8 mouse cellular contexts compared by ENCODE assay signal in the genomic region with DNA sequence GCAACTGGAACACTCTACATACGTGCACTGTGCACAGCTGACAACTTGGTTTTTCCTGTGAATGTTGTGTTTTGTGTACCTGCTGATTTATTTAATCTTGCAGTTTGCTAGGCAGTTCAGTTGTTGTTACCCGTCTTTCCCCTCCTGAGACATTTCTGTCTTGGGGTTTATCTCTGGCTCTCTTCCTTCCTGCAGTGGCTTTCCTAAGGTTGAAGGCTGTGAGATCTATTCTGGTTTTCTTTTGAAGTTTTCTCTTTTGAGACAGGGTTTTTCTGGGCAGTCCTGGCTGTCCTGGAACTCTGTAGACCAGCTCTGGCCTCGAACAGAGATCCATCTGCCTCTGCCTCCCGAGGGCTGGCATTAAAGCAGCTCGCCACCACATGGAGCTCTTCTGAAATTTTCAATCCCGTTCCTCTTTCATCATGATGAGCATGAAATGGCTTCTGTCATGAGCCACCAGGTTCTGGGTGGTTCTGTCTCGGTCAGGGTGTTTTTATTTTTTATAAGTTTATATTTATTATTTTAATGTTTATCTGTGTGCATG. TPM values are rescaled to one million over a fixed set of nuclear protein-coding genes. Genes with fewer than 3 reads are reported as not detected.
A peak's percentile ranks its signal among the peaks of the same experiment; 100 is the strongest.
DNase-seq lines count a peak whose midpoint lies in the region; ATAC-seq and TF ChIP-seq lines count a peak whose summit lies in the region.

No protein-coding gene starts in this region.

- no peaks in the 10 kb centered on the region for H3K27me3 ChIP-seq in kidney, embryonic 15.5 days
- H3K27me3 ChIP-seq in hindbrain, postnatal 0 days (ENCODE audit: insufficient read depth, low read length) = no peaks in the 10 kb centered on the region
- H3K27me3 ChIP-seq in midbrain, embryonic 16.5 days (ENCODE audit: control insufficient read depth, insufficient read depth, low read depth, low read length) = no peaks in the 10 kb centered on the region

- H3K9ac ChIP-seq in kidney, embryonic 15.5 days = peak overlapping the region; percentile 0; the same call in 1 of the 2 replicates
- H3K9ac ChIP-seq in hindbrain, postnatal 0 days (replicated peaks; ENCODE audit: low read length) = peak overlapping the region; percentile 99; the same call in 1 of the 2 replicates
- H3K9ac ChIP-seq in midbrain, embryonic 16.5 days (ENCODE audit: low read depth, low read length) = peak overlapping the region; percentile 30; the same call in 1 of the 2 replicates

- intact Hi-C loops in left cerebral cortex, postnatal 10 days (cut with DNase I) = loop anchor here (5.0 kb wide), 1 partner anchor 37 kb away; no protein-coding TSS in a partner anchor

- peaks cover 85% of the 10 kb centered on the region for H3K4me1 ChIP-seq in kidney, embryonic 15.5 days
- peaks cover 23% of the 10 kb centered on the region for H3K4me1 ChIP-seq in cortical plate, adult 2 months (ENCODE audit: control insufficient read depth, insufficient read depth, low read length)
- H3K4me1 ChIP-seq in hindbrain, postnatal 0 days (ENCODE audit: insufficient read depth, low read length) = peaks cover 45% of the 10 kb centered on the region
- H3K4me1 ChIP-seq in midbrain, embryonic 16.5 days (ENCODE audit: control insufficient read depth, insufficient read depth, low read length) = peaks cover 83% of the 10 kb centered on the region

- ATAC-seq in kidney, embryonic 15.5 days (replicated peaks; ENCODE audit: low FRiP score) = no peak
- ATAC-seq in hindbrain, postnatal 0 days = no peak
- no peak for ATAC-seq in midbrain, embryonic 16.5 days

- TF ChIP-seq POLR2A in cortical plate, adult 2 months (IDR thresholded peaks at IDR 0.05; ENCODE audit: extremely low read depth, insufficient read depth, low read length) = no peak

- H3K27ac ChIP-seq in kidney, embryonic 15.5 days = peak overlapping the region; percentile 99; the same call in 1 of the 2 replicates
- peak overlapping the region; percentile 50; the same call in 1 of the 2 replicates for H3K27ac ChIP-seq in cortical plate, adult 2 months (ENCODE audit: insufficient read depth, low read length)
- H3K27ac ChIP-seq in hindbrain, postnatal 0 days = peak overlapping the region; percentile 98
- no peak overlapping the region for H3K27ac ChIP-seq in midbrain, embryonic 16.5 days (ENCODE audit: low read length)

- TF ChIP-seq CTCF in cortical plate, adult 2 months (IDR thresholded peaks at IDR 0.05; ENCODE audit: extremely low read depth, insufficient read depth, low read length) = no peak
- TF ChIP-seq CTCF in hindbrain, postnatal 0 days (IDR thresholded peaks at IDR 0.05; ENCODE audit: low read depth) = no peak

- H3K9me3 ChIP-seq in kidney, embryonic 15.5 days (replicated peaks) = no peaks in the 10 kb centered on the region
- no peaks in the 10 kb centered on the region for H3K9me3 ChIP-seq in hindbrain, postnatal 0 days (ENCODE audit: low read length)
- no peaks in the 10 kb centered on the region for H3K9me3 ChIP-seq in midbrain, embryonic 16.5 days (replicated peaks; ENCODE audit: control insufficient read depth, low read length, poor library complexity, severe bottlenecking)

- 0 out of 2 replicates have a peak, but pooled peaks cover 5% of the 10 kb centered on the region for H3K36me3 ChIP-seq in kidney, embryonic 15.5 days
- H3K36me3 ChIP-seq in hindbrain, postnatal 0 days (ENCODE audit: insufficient read depth, low read length) = no peaks in the 10 kb centered on the region
- H3K36me3 ChIP-seq in midbrain, embryonic 16.5 days (ENCODE audit: control insufficient read depth, insufficient read depth, low read length) = no peaks in the 10 kb centered on the region

- no peak for DNase-seq in kidney, postnatal 25 days
- no peak for DNase-seq in hindbrain, postnatal 0 days (ENCODE audit: low spot score)
- DNase-seq in embryo, embryonic 10.5 days (ENCODE audit: low spot score) = no peak
- DNase-seq in left cerebral cortex, postnatal 10 days (ENCODE audit: extremely low spot score in 1 of 2, low spot score in 2 of 2) = no peak
- no peak for DNase-seq in ovary, postnatal 36 days (ENCODE audit: low spot score)

- 0 out of 2 replicates have a peak overlapping the region, but pooled peaks have one; percentile 16 for H3K4me2 ChIP-seq in kidney, embryonic 15.5 days
- peak overlapping the region; percentile 88 for H3K4me2 ChIP-seq in hindbrain, postnatal 0 days (ENCODE audit: low read depth, low read length)
- H3K4me2 ChIP-seq in midbrain, embryonic 16.5 days (ENCODE audit: low read length) = peak overlapping the region; percentile 100

- WGBS in kidney, embryonic 15.5 days = 56% methylated on average over 7 of the region's 7 CpGs
- WGBS in hindbrain, postnatal 0 days = 25% methylated on average over 7 of the region's 7 CpGs
- 27% methylated on average over 7 of the region's 7 CpGs for WGBS in midbrain, embryonic 16.5 days

- H3K4me3 ChIP-seq in kidney, embryonic 15.5 days (replicated peaks) = no peak overlapping the region
- no peak overlapping the region for H3K4me3 ChIP-seq in cortical plate, adult 2 months (ENCODE audit: insufficient read depth, low read length)
- no peak overlapping the region for H3K4me3 ChIP-seq in hindbrain, postnatal 0 days (ENCODE audit: low read length)
- no peak overlapping the region for H3K4me3 ChIP-seq in midbrain, embryonic 16.5 days (ENCODE audit: low read depth, low read length)

RNA-seq across cellular contexts. Expression of gene Prrc2b, which starts 4.2 kb away (rescaled TPM):
- polyA plus RNA-seq in kidney, embryonic 15.5 days (2015; fragmentation: Nextera tagmentation; extraction: Ambion mirVana) = 49.2 and 49.7 TPM in 2 replicates
- 97.6 and 99.1 TPM in 2 replicates for polyA plus RNA-seq in cortical plate, adult 2 months (2012; rRNA removed)
- total RNA-seq in hindbrain, postnatal 0 days (2014; rRNA removed) = 188 and 206 TPM in 2 replicates
- 44.8 and 55.9 TPM in 2 replicates for polyA plus RNA-seq in hindbrain, postnatal 0 days (2015; fragmentation: Nextera tagmentation; extraction: Ambion mirVana)
- polyA plus RNA-seq in midbrain, embryonic 16.5 days (2015; fragmentation: Nextera tagmentation; extraction: Ambion mirVana) = 69.8 and 77.9 TPM in 2 replicates
- total RNA-seq in left cerebral cortex, postnatal 10 days (2021) = 100 to 1,000 TPM; 274 to 285 TPM

RNA-seq across cellular contexts. Expression of gene Plpp7, which starts 59.7 kb away (rescaled TPM):
- 4.4 and 7.1 TPM in 2 replicates for polyA plus RNA-seq in kidney, embryonic 15.5 days (2015; fragmentation: Nextera tagmentation; extraction: Ambion mirVana)
- polyA plus RNA-seq in cortical plate, adult 2 months (2012; rRNA removed) = 34.5 and 36.4 TPM in 2 replicates
- 39.2 and 50.5 TPM in 2 replicates for total RNA-seq in hindbrain, postnatal 0 days (2014; rRNA removed)
- polyA plus RNA-seq in hindbrain, postnatal 0 days (2015; fragmentation: Nextera tagmentation; extraction: Ambion mirVana) = 28.2 and 28.3 TPM in 2 replicates
- polyA plus RNA-seq in midbrain, embryonic 16.5 days (2015; fragmentation: Nextera tagmentation; extraction: Ambion mirVana) = 25.0 and 28.4 TPM in 2 replicates
- total RNA-seq in left cerebral cortex, postnatal 10 days (2021) = 10 to 100 TPM; 18.7 to 22.9 TPM

Comparison
In these comparisons a context has a peak if more than half of its experiments do, and no peak if none do; other contexts are left out.
1. H3K4me2 ChIP-seq: peak in every context shown above with its lines; median percentile 100 in midbrain, embryonic 16.5 days; 88 in hindbrain, postnatal 0 days; 16 in kidney, embryonic 15.5 days.
2. H3K9ac ChIP-seq: peak in every context shown above with its lines; median percentile 99 in hindbrain, postnatal 0 days; 30 in midbrain, embryonic 16.5 days; 0 in kidney, embryonic 15.5 days.